Mouse (Mus musculus) hindbrain, embryonic 14.5 days (tissue): ENCODE data around the gene Adam25. TPM values are rescaled to one million over a fixed set of nuclear protein-coding genes. Genes with fewer than 3 reads are reported as not detected.
"Not testable (repeated sequence)": the region's sequence is repeated elsewhere in the genome, so short reads cannot be mapped to it uniquely, and the experiment has no call there.

ENCODE experiments used
- ATAC-seq: fragments of 200-750 bp; cut with Nextera tagmentation; 2 replicates; pipeline ENCODE4 v1.8.0; 2017; ENCODE audit warnings: moderate number of reproducible peaks, mild to moderate bottlenecking, moderate TSS enrichment, moderate library complexity; ENCODE audit not compliant: low FRiP score
- DNase-seq: peaks from one replicate; pipeline ENCODE4 v3.0.0-alpha.2; 2015; ENCODE audit warnings: low spot score
- H3K27ac ChIP-seq: fragments of 300-500 bp; sonication (generic); 2 replicates; pipeline ENCODE4 v1.5.1; 2014; ENCODE audit warnings: mild to moderate bottlenecking, moderate library complexity
- H3K27me3 ChIP-seq: fragments of 300-500 bp; sonication (generic); 2 replicates; pipeline ENCODE4 v1.6.1; 2014; ENCODE audit warnings: mild to moderate bottlenecking, low read length, mixed read lengths; ENCODE audit not compliant: control insufficient read depth, insufficient read depth
- H3K36me3 ChIP-seq: fragments of 300-500 bp; sonication (generic); replicated peaks from 2 replicates; pipeline ENCODE4 v1.6.1; 2014; ENCODE audit not compliant: control insufficient read depth, insufficient read depth
- H3K4me1 ChIP-seq: fragments of 300-500 bp; sonication (generic); replicated peaks from 2 replicates; pipeline ENCODE4 v1.6.1; 2014; ENCODE audit warnings: antibody characterized with exemption, low read length, mixed read lengths; ENCODE audit not compliant: control insufficient read depth, insufficient read depth
- H3K4me2 ChIP-seq: fragments of 300-500 bp; sonication (generic); replicated peaks from 2 replicates; pipeline ENCODE4 v1.6.1; 2014; ENCODE audit warnings: mild to moderate bottlenecking, moderate library complexity
- H3K4me3 ChIP-seq: fragments of 300-500 bp; sonication (generic); replicated peaks from 2 replicates; pipeline ENCODE4 v1.5.1; 2014; ENCODE audit warnings: mild to moderate bottlenecking, low read length
- H3K9ac ChIP-seq: fragments of 300-500 bp; sonication (generic); 2 replicates; pipeline ENCODE4 v1.6.1; 2014
- H3K9me3 ChIP-seq: fragments of 300-500 bp; sonication (generic); 2 replicates; pipeline ENCODE4 v1.6.1; 2016; ENCODE audit warnings: low read length; ENCODE audit not compliant: control insufficient read depth
- WGBS: fragments of 180-500 bp; shearing (Covaris S2); extraction: QIAGEN DNeasy Blood & Tissue Kit; methylation state at CpG from one replicate; pipeline ENCODE4 v1.1.7; 2014; 5-methylcytosine and 5-hydroxymethylcytosine counted together
- polyA plus RNA-seq: library from polyadenylated mRNA; unstranded; fragments of >200 nt; fragmentation: Nextera tagmentation; extraction: Ambion mirVana; gene quantifications from 2 replicates; pipeline ENCODE4 v1.2.1, GENCODE M21; 2014

Gene Adam25
- not detected in 2 replicates for polyA plus RNA-seq

DNA sequence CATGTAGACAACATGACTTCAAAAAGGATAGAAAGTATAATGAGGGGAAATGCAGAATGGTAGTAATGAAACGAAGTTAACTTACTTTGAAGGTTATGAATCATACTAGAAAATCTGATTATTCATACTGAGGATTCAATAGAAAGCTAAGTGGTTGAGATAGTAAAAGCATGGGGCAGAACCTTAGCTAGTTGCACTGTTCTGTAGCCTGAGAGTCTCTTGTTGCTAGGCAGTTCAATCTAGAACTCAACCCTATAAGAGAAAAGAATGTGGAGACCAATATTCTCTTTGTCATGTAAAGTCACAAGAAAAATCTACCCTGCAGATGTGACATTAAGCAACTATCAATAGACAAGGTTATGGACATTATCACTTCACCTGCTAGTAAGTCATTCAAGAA lies at the start of gene Adam25:
Gene Adam25, plus strand, starts transcription at position 301 of the 400 bp plus-strand sequence.
- not testable (repeated sequence) for H3K27me3 ChIP-seq

DNA sequence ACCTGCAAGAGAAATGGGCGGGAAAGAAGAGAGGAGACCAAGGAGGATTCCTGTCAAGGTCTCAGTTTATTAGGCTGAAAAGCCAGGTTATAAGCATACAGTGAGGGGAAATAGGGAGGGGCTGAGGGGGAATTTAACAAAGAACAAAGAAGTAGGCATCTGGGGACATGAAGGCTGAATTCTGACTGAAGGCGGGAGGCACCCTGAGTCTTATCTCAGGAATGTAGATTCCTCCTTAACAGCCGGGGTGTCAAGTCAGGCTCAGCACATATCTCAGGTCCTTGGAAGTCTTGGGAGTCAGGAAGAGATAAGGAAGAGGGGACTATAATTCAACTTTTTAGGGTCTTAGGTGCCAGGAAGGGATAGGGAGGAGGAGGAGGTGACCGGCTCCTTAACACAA lies 36.6 kb upstream of the Adam25 start:
- H3K27ac ChIP-seq, ATAC-seq, H3K4me2 ChIP-seq, H3K9me3 ChIP-seq, H3K27me3 ChIP-seq, DNase-seq, H3K4me1 ChIP-seq, H3K4me3 ChIP-seq, H3K36me3 ChIP-seq, H3K9ac ChIP-seq: not testable (repeated sequence)
- WGBS: 93% methylated on average over 4 of the region's 4 CpGs

More for the DNA sequence above, at the start of gene Adam25:
- H3K4me3 ChIP-seq, DNase-seq, H3K27ac ChIP-seq, H3K9ac ChIP-seq, H3K9me3 ChIP-seq, H3K4me2 ChIP-seq, H3K36me3 ChIP-seq, ATAC-seq, H3K4me1 ChIP-seq: not testable (repeated sequence)
- 64% methylated on average over 1 of the region's 1 CpGs for WGBS

DNA sequence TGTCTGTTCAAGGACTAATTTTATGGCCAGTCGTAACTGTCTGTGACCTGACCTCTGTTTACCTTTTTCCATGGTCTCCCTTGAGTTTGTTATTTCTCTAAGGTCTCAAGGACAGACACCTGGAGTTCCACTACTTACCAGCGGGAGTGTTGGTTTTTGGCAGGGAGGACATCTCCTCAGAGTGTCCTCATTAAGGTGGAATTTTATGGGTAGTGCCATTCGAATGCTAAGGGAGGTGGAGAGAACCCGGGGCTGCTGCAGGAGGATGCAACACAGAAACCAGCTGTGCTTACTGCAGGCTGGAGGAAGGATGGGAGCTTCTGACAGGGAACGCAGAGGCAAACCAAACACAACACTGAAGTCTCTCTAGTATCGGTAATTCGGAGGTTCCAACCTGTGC lies 36.0 kb upstream of the Adam25 start:
- 84% methylated on average over 7 of the region's 7 CpGs for WGBS

DNA sequence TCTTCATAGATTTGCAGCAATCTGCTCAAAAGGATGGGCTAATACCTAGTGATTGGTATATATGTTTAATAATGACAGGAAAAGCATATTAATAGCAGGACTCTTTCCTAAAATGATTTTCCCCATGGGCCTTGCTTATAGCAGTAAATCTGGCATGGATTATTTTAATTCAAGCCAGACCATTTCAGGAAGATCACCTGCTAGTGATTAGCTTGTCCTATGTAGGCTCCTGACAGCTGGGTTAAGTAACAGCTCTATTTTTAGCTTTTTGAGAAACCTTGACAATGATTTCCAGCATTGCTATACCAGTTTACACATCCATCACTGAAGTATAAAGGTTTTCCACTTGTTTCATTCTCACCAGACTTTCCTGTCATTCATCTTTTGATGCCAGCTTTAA lies 31.3 kb downstream of the Adam25 start:
- Histone ChIP-seq H3K36me3 (no peaks in the 10 kb centered on the region), H3K4me2 (no peak overlapping the region), H3K4me3 (no peak overlapping the region), H3K27me3 (no peaks in the 10 kb centered on the region), H3K9ac (no peak overlapping the region), H3K9me3 (no peaks in the 10 kb centered on the region), H3K4me1 (no peaks in the 10 kb centered on the region), H3K27ac (no peak overlapping the region)
- ATAC-seq (no peak), DNase-seq (no peak)

More for the DNA sequence above, 36.0 kb upstream of the Adam25 start:
- H3K27ac ChIP-seq: no peak overlapping the region
- no peaks in the 10 kb centered on the region for H3K4me1 ChIP-seq
- H3K4me2 ChIP-seq: no peak overlapping the region
- DNase-seq (no peak), ATAC-seq (no peak)
- no peak overlapping the region for H3K4me3 ChIP-seq
- H3K9me3 ChIP-seq: no peaks in the 10 kb centered on the region
- H3K36me3 ChIP-seq: no peaks in the 10 kb centered on the region
- H3K27me3 ChIP-seq: no peaks in the 10 kb centered on the region
- no peak overlapping the region for H3K9ac ChIP-seq

DNA sequence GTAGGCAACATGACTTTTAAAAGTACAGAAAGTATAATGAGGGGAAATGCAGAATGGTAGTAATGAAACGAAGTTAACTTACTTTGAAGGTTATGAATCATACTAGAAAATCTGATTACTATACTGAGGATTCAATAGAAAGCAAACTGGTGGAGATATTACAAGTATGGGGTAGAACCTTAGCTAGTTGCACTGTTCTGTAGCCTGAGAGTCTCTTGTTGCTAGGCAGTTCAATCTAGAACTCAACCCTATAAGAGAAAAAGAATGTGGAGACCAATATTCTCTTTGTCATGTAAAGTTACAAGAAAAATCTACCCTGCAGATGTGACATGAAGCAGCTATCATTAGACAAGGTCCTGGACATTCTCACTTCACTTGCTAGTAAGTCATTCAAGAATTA lies 41.0 kb downstream of the Adam25 start, which contains the start of gene Adam20:
Gene Adam20, plus strand, starts transcription at position 301 of the 400 bp plus-strand sequence.
- H3K9ac ChIP-seq, H3K9me3 ChIP-seq, DNase-seq, H3K27ac ChIP-seq, H3K4me1 ChIP-seq, H3K27me3 ChIP-seq, H3K36me3 ChIP-seq, ATAC-seq, H3K4me3 ChIP-seq, H3K4me2 ChIP-seq: not testable (repeated sequence)
- WGBS: 72% methylated on average over 1 of the region's 1 CpGs

DNA sequence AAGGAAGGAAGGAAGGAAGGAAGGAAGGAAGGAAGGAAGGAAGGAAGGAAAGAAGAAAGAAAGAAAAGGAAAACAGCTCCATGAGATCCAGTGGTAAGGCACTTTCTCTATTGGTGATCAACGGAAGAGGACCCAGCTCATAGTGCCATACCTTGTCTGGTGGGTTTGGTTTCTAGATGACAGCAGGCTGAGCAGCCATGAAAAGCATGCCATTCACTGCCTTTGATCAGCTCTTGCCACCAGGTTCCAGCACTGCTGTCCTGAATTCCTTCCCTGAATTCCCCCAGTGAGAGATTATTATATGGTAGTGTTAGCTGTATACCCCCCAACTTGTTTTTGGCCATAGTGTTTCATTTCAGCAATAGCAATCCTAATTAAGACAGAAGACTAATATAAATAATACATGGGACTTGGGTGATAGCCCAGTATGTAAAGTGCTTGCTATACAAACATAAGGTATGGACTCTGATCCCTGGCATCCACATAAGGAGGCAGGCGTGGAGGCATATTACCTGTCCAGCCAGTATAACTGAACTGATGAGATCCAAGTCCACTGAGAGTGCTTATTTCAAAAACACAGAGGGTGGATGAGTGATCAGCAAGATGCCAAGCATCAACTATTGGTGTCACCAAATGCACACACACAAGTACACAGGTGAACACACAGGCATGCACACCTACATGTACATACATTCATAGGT lies 51.5 kb downstream of the Adam25 start:
- Histone ChIP-seq H3K4me3 (no peak overlapping the region), H3K27ac (no peak overlapping the region), H3K4me2 (no peak overlapping the region), H3K4me1 (no peaks in the 10 kb centered on the region), H3K9me3 (no peaks in the 10 kb centered on the region), H3K36me3 (no peaks in the 10 kb centered on the region), H3K9ac (no peak overlapping the region), H3K27me3 (no peaks in the 10 kb centered on the region)
- ATAC-seq (no peak), DNase-seq (no peak)
- WGBS: 84% methylated on average over 2 of the region's 2 CpGs

Other genes with a start within 250 kb of the Adam25 start
- not detected in 2 replicates for gene Adam24, start 77.1 kb upstream of the Adam25 start, polyA plus RNA-seq
- not detected in 2 replicates for gene Adam20, start 41.1 kb downstream of the Adam25 start, polyA plus RNA-seq
- not detected in 2 replicates for gene Adam39, start 70.8 kb downstream of the Adam25 start, polyA plus RNA-seq